Mouse (Mus musculus) B cell, adult 62 days (primary cell): ENCODE measurements around the gene Radil. TPM values are rescaled to one million over a fixed set of nuclear protein-coding genes. Genes with fewer than 3 reads are reported as not detected.

ENCODE experiments used
- total RNA-seq: library from RNA; stranded (reverse); gene quantifications from 4 replicates; pipeline ENCODE4 v1.2.4, GENCODE M21; 2023

Radil gene
- not detected in 4 replicates for total RNA-seq

GRCm38 (mm10) chr5:142550706-142551652 is at the start of gene Radil:
Gene Radil, minus strand, starts transcription at chr5:142551098.

DNA sequence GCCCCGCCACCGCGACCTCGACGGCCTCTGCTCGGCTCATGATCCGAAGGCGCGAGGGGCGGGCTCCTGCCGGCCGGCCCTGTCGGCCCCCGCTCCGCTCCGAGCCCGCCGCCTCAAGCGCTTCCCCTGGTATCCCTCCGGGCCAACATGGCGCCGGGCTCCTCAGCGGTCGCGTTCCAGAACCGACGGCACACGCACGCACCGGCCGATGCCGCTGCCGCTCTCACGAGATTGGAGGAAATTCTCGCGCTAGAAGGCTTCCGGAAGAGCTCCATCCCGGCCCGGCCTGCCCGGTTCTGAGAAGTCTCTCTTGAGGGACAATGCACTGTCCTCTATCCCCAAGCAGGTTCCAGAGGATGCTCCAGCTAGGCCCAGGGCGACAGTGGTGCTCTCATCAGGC is 21.0 kb downstream of the Radil start, which contains the start of gene Papolb:
Gene Papolb (minus strand): TSS at position 162 of the 400 bp plus-strand sequence.

DNA sequence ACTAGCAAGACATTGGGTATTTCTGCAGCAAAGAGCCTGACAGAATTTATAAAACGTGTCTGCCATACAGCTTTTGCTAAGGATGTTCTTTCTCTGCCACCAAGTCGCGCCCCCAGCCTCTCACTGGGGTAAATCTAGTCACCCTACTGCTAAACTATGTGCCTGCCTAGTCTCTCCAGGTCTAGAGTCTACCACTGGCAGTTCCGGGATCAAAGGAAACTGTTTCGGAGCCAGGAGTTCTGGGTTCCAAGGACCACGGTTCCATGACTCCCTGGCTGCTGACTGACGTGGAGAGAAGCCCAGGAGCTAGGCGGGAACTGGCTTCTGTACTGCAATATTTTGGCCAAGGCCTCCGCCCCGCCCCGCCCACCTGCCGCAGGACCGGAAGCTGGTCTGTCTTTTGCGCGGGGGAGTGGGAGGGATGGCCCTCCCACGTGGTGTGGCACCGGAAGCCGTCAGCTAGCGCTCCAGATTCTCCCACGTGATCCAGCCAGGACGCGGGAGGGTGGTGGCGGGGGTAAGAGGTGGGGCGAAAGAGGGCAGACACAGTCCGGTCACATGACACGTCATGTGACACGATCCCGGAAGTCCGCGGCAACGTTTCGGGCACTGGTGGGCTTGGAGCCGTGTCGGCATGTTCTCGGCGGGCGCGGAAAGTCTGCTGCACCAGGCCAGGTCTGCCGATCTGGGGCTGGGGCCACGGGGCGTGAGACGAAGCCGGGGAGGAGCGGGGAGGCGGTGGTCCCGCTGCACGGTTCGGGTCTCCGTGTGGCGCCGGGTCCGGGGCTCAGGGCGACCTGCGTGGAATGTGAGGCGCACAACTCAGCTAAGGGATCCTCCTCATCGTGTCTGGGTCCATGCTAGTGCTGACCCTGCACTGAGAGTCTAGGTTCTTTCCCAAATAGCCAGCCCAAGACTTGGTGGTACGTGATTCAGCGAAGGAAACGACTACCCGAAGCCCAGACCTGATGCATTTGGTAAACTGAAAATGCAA is 87.1 kb downstream of the Radil start, which contains the start of gene Ap5z1:
Gene Ap5z1 (plus strand): TSS at position 484 of the 994 bp plus-strand sequence.

Other genes starting within 250 kb of the Radil start
- gene Foxk1, start 149.6 kb downstream of the Radil start, total RNA-seq: 67.2 to 78.2 TPM (median 72.9 TPM) in 4 replicates
- gene Ap5z1, start 87.2 kb downstream of the Radil start, total RNA-seq: 39.2 to 52.4 TPM (median 41.2 TPM) in 4 replicates
- not detected in 4 replicates for gene Papolb, start 21.0 kb downstream of the Radil start, total RNA-seq
- gene Mmd2, start 57.7 kb upstream of the Radil start, total RNA-seq: not detected in 4 replicates
- 66.7 to 71.1 TPM (median 68.7 TPM) in 4 replicates for gene Wipi2, start 76.6 kb upstream of the Radil start, total RNA-seq
- 4.4 to 6.5 TPM (median 4.6 TPM) in 4 replicates for gene Slc29a4, start 141.4 kb upstream of the Radil start, total RNA-seq